Mouse (Mus musculus) forebrain, embryonic 12.5 days (tissue): Measurements from ENCODE around the gene Chst4. TPM values are rescaled to one million over a fixed set of nuclear protein-coding genes. Genes with fewer than 3 reads are reported as not detected.

ENCODE experiments used
- ATAC-seq: fragments of 200-750 bp; cut with Nextera tagmentation; 2 replicates; pipeline ENCODE4 v1.8.0; 2017; ENCODE audit warnings: moderate TSS enrichment; ENCODE audit not compliant: low FRiP score
- H3K27ac ChIP-seq: fragments of 300-500 bp; sonication (generic); 2 replicates; pipeline ENCODE4 v1.5.1; 2016; ENCODE audit warnings: mild to moderate bottlenecking
- H3K27me3 ChIP-seq: fragments of 300-500 bp; sonication (generic); 2 replicates; pipeline ENCODE4 v1.6.1; 2016; ENCODE audit warnings: mild to moderate bottlenecking
- H3K36me3 ChIP-seq: fragments of 300-500 bp; sonication (generic); replicated peaks from 2 replicates; pipeline ENCODE4 v1.6.1; 2016; ENCODE audit warnings: mild to moderate bottlenecking
- H3K4me1 ChIP-seq: fragments of 300-500 bp; sonication (generic); 2 replicates; pipeline ENCODE4 v1.6.1; 2016
- H3K4me2 ChIP-seq: fragments of 300-500 bp; sonication (generic); 2 replicates; pipeline ENCODE4 v1.6.1; 2016; ENCODE audit warnings: mild to moderate bottlenecking, moderate library complexity
- H3K4me3 ChIP-seq: fragments of 300-500 bp; sonication (generic); replicated peaks from 2 replicates; pipeline ENCODE4 v1.5.1; 2016; ENCODE audit warnings: mild to moderate bottlenecking
- H3K9ac ChIP-seq: fragments of 300-500 bp; sonication (generic); 2 replicates; pipeline ENCODE4 v1.6.1; 2016; ENCODE audit warnings: mild to moderate bottlenecking
- H3K9me3 ChIP-seq: fragments of 300-500 bp; sonication (generic); 2 replicates; pipeline ENCODE4 v1.6.1; 2016
- WGBS: fragments of 180-500 bp; shearing (Covaris S2); methylation state at CpG from one replicate; pipeline ENCODE4 v1.1.7; 2016; 5-methylcytosine and 5-hydroxymethylcytosine counted together
- polyA plus RNA-seq: library from polyadenylated mRNA; unstranded; fragments of >200 nt; fragmentation: Nextera tagmentation; extraction: Ambion mirVana; gene quantifications from 2 replicates; pipeline ENCODE4 v1.2.1, GENCODE M21; 2016

Chst4 gene
- polyA plus RNA-seq, 1 experiment from 2014 or later: not detected

- WGBS: 93% methylated on average over 10 of the region's 10 CpGs
- Histone ChIP-seq H3K9ac (no peak overlapping the region), H3K27ac (no peak overlapping the region), H3K9me3 (no peaks in the 10 kb centered on the region), H3K4me1 (no peaks in the 10 kb centered on the region), H3K4me3 (no peak overlapping the region), H3K27me3 (no peaks in the 10 kb centered on the region), H3K4me2 (no peak overlapping the region), H3K36me3 (no peaks in the 10 kb centered on the region)
- no peak for ATAC-seq
These were observed 39.6 kb downstream of the Chst4 start for GRCm38 (mm10) chr8:109999974-110000373.

- Histone ChIP-seq H3K9me3 (no peaks in the 10 kb centered on the region), H3K4me1 (no peaks in the 10 kb centered on the region), H3K27me3 (no peaks in the 10 kb centered on the region), H3K4me2 (no peak overlapping the region), H3K9ac (no peak overlapping the region), H3K4me3 (no peak overlapping the region), H3K27ac (no peak overlapping the region), H3K36me3 (no peaks in the 10 kb centered on the region)
- 86% methylated on average over 7 of the region's 7 CpGs for WGBS
- ATAC-seq: no peak
These were observed 41.5 kb downstream of the Chst4 start for GRCm38 (mm10) chr8:109998066-109998465.

GRCm38 (mm10) chr8:109997381-109997780 lies 42.2 kb downstream of the Chst4 start:
- Histone ChIP-seq H3K9ac (no peak overlapping the region), H3K27ac (no peak overlapping the region), H3K9me3 (no peaks in the 10 kb centered on the region), H3K4me3 (no peak overlapping the region), H3K27me3 (no peaks in the 10 kb centered on the region), H3K36me3 (no peaks in the 10 kb centered on the region), H3K4me1 (no peaks in the 10 kb centered on the region), H3K4me2 (no peak overlapping the region)
- ATAC-seq: no peak
- WGBS: 90% methylated on average over 9 of the region's 9 CpGs

GRCm38 (mm10) chr8:109992951-109993350 lies 46.6 kb downstream of the Chst4 start:
- Histone ChIP-seq H3K36me3 (no peaks in the 10 kb centered on the region), H3K27me3 (no peaks in the 10 kb centered on the region), H3K9me3 (no peaks in the 10 kb centered on the region), H3K9ac (no peak overlapping the region), H3K27ac (no peak overlapping the region), H3K4me3 (no peak overlapping the region), H3K4me1 (no peaks in the 10 kb centered on the region), H3K4me2 (no peak overlapping the region)
- no peak for ATAC-seq
- WGBS: 78% methylated on average over 1 of the region's 1 CpGs

GRCm38 (mm10) chr8:109992166-109992565 lies 47.4 kb downstream of the Chst4 start:
- Histone ChIP-seq H3K36me3 (no peaks in the 10 kb centered on the region), H3K4me2 (no peak overlapping the region), H3K9ac (no peak overlapping the region), H3K4me3 (no peak overlapping the region), H3K9me3 (no peaks in the 10 kb centered on the region), H3K27me3 (no peaks in the 10 kb centered on the region), H3K4me1 (no peaks in the 10 kb centered on the region), H3K27ac (no peak overlapping the region)
- ATAC-seq: no peak
- 63% methylated on average over 5 of the region's 5 CpGs for WGBS

GRCm38 (mm10) chr8:109990224-109990623 lies 49.3 kb downstream of the Chst4 start, which contains the start of gene Tat:
Gene Tat (plus strand): TSS chr8:109990437.
- Histone ChIP-seq H3K9ac (no peak within 1 kb of the TSS), H3K4me2 (no peak within 1 kb of the TSS), H3K36me3 (no peaks in the 10 kb centered on the region), H3K27ac (no peak within 1 kb of the TSS), H3K4me1 (no peaks in the 10 kb centered on the region), H3K9me3 (no peaks in the 10 kb centered on the region), H3K4me3 (no peak within 1 kb of the TSS), H3K27me3 (no peaks in the 10 kb centered on the region)
- no peak for ATAC-seq
- WGBS: 88% methylated on average over 8 of the region's 8 CpGs

GRCm38 (mm10) chr8:109989151-109989550 lies 50.4 kb downstream of the Chst4 start:
- H3K27ac ChIP-seq: no peak overlapping the region
- 91% methylated on average over 8 of the region's 8 CpGs for WGBS
- peaks cover under 1% of the 10 kb centered on the region for H3K4me1 ChIP-seq
- no peak overlapping the region for H3K9ac ChIP-seq
- ATAC-seq: no peak
- H3K9me3 ChIP-seq: no peaks in the 10 kb centered on the region
- H3K36me3 ChIP-seq: no peaks in the 10 kb centered on the region
- no peaks in the 10 kb centered on the region for H3K27me3 ChIP-seq
- no peak overlapping the region for H3K4me3 ChIP-seq
- H3K4me2 ChIP-seq: no peak overlapping the region

- no peak for ATAC-seq
- Histone ChIP-seq H3K4me3 (no peak overlapping the region), H3K9me3 (no peaks in the 10 kb centered on the region), H3K36me3 (no peaks in the 10 kb centered on the region), H3K4me1 (peaks cover 5% of the 10 kb centered on the region), H3K27ac (no peak overlapping the region), H3K9ac (no peak overlapping the region), H3K27me3 (no peaks in the 10 kb centered on the region), H3K4me2 (no peak overlapping the region)
- 88% methylated on average over 7 of the region's 7 CpGs for WGBS
These were observed 51.8 kb downstream of the Chst4 start for GRCm38 (mm10) chr8:109987776-109988175.

- Histone ChIP-seq H3K4me1 (peaks cover 5% of the 10 kb centered on the region), H3K4me2 (no peak overlapping the region), H3K4me3 (no peak overlapping the region), H3K27ac (no peak overlapping the region), H3K9me3 (no peaks in the 10 kb centered on the region), H3K36me3 (no peaks in the 10 kb centered on the region), H3K27me3 (no peaks in the 10 kb centered on the region), H3K9ac (no peak overlapping the region)
- WGBS: 80% methylated on average over 7 of the region's 7 CpGs
- no peak for ATAC-seq
These were observed 53.2 kb downstream of the Chst4 start for GRCm38 (mm10) chr8:109986384-109986783.

- no peak overlapping the region for H3K27ac ChIP-seq
- H3K4me2 ChIP-seq: no peak overlapping the region
- H3K4me1 ChIP-seq: peaks cover 5% of the 10 kb centered on the region
- no peak overlapping the region for H3K4me3 ChIP-seq
- WGBS: 52% methylated on average over 5 of the region's 5 CpGs
- no peaks in the 10 kb centered on the region for H3K9me3 ChIP-seq
- H3K9ac ChIP-seq: no peak overlapping the region
- no peaks in the 10 kb centered on the region for H3K36me3 ChIP-seq
- no peak for ATAC-seq
- no peaks in the 10 kb centered on the region for H3K27me3 ChIP-seq
These were observed 55.6 kb downstream of the Chst4 start for GRCm38 (mm10) chr8:109983944-109984343.

GRCm38 (mm10) chr8:109982386-109983105 lies 57.0 kb downstream of the Chst4 start:
- Histone ChIP-seq H3K9me3 (no peaks in the 10 kb centered on the region), H3K36me3 (no peaks in the 10 kb centered on the region), H3K4me1 (peaks cover 5% of the 10 kb centered on the region), H3K27ac (no peak overlapping the region), H3K4me3 (no peak overlapping the region), H3K4me2 (no peak overlapping the region), H3K27me3 (no peaks in the 10 kb centered on the region), H3K9ac (no peak overlapping the region)
- WGBS: 77% methylated on average over 15 of the region's 15 CpGs
- ATAC-seq: no peak

- Histone ChIP-seq H3K9ac (no peak overlapping the region), H3K27ac (no peak overlapping the region), H3K4me2 (no peak overlapping the region), H3K4me1 (peaks cover 5% of the 10 kb centered on the region), H3K4me3 (no peak overlapping the region), H3K36me3 (no peaks in the 10 kb centered on the region), H3K9me3 (0 out of 2 replicates have a peak, but pooled peaks cover 7% of the 10 kb centered on the region), H3K27me3 (no peaks in the 10 kb centered on the region)
- WGBS: 82% methylated on average over 6 of the region's 6 CpGs
- ATAC-seq: no peak
These were observed 60.2 kb downstream of the Chst4 start for GRCm38 (mm10) chr8:109979339-109979738.
